Mouse (Mus musculus) forebrain, postnatal 0 days (tissue): Measurements from ENCODE around the gene Cerk. TPM values are rescaled to one million over a fixed set of nuclear protein-coding genes. Genes with fewer than 3 reads are reported as not detected.
A peak's percentile ranks its signal among the peaks of the same experiment; 100 is the strongest.
"Not testable (repeated sequence)": the region's sequence is repeated elsewhere in the genome, so short reads cannot be mapped to it uniquely, and the experiment has no call there.

Experiments
- ATAC-seq: fragments of 200-750 bp; cut with Nextera tagmentation; 2 replicates; pipeline ENCODE4 v1.8.0; 2017; ENCODE audit warnings: mild to moderate bottlenecking, moderate library complexity
- DNase-seq: peaks from one replicate; pipeline ENCODE4 v3.0.0-alpha.2; 2015
- H3K27ac ChIP-seq: fragments of 300-500 bp; sonication (generic); 2 replicates; pipeline ENCODE4 v1.5.1; 2014; ENCODE audit warnings: low read depth, mild to moderate bottlenecking, antibody characterized with exemption, low read length, moderate library complexity, mixed read lengths
- H3K27me3 ChIP-seq: fragments of 300-500 bp; sonication (generic); 2 replicates; pipeline ENCODE4 v1.6.1; 2014; ENCODE audit warnings: mild to moderate bottlenecking, low read length, mixed read lengths; ENCODE audit not compliant: insufficient read depth
- H3K36me3 ChIP-seq: fragments of 300-500 bp; sonication (generic); 2 replicates; pipeline ENCODE4 v1.6.1; 2014; ENCODE audit warnings: mild to moderate bottlenecking, moderate library complexity; ENCODE audit not compliant: insufficient read depth
- H3K4me1 ChIP-seq: fragments of 300-500 bp; sonication (generic); 2 replicates; pipeline ENCODE4 v1.6.1; 2014; ENCODE audit warnings: antibody characterized with exemption; ENCODE audit not compliant: insufficient read depth
- H3K4me2 ChIP-seq: fragments of 300-500 bp; sonication (generic); 2 replicates; pipeline ENCODE4 v1.6.1; 2014; ENCODE audit warnings: low read depth, mild to moderate bottlenecking, moderate library complexity
- H3K4me3 ChIP-seq: fragments of 300-500 bp; sonication (generic); 2 replicates; pipeline ENCODE4 v1.5.1; 2014; ENCODE audit warnings: low read depth, low read length, mixed read lengths
- H3K9ac ChIP-seq: fragments of 300-500 bp; sonication (generic); 2 replicates; pipeline ENCODE4 v1.6.1; 2014; ENCODE audit warnings: mild to moderate bottlenecking
- H3K9me3 ChIP-seq: fragments of 300-500 bp; sonication (generic); 2 replicates; pipeline ENCODE4 v1.6.1; 2016; ENCODE audit warnings: low read length
- CTCF ChIP-seq: sonication (generic); IDR thresholded peaks from 2 replicates; pipeline ENCODE4 v1.5.1; 2016; ENCODE audit warnings: antibody characterized with exemption, control low read depth, low read depth
- WGBS: fragments of 180-500 bp; shearing (Covaris S2); extraction: QIAGEN DNeasy Blood & Tissue Kit; methylation state at CpG from one replicate; pipeline ENCODE4 v1.1.7; 2014; 5-methylcytosine and 5-hydroxymethylcytosine counted together
- polyA plus RNA-seq: library from polyadenylated mRNA; unstranded; fragments of >200 nt; fragmentation: Nextera tagmentation; extraction: Ambion mirVana; gene quantifications from 2 replicates; pipeline ENCODE4 v1.2.1, GENCODE M21; 2015
- total RNA-seq: library from RNA; depleted of rRNA; stranded (reverse); fragments of >200 nt; gene quantifications from 2 replicates; pipeline ENCODE4 v1.2.3, GENCODE M21; 2014

The Cerk gene
- total and polyA plus RNA-seq, 2 experiments from 2014 or later, result 18.0 to 32.9 TPM

GRCm38 (mm10) chr15:86200169-86200568 is 14.2 kb upstream of the Cerk start:
- ATAC-seq, result no peak
- no peaks in the 10 kb centered on the region for H3K27me3 ChIP-seq
- H3K27ac ChIP-seq, result no peak overlapping the region
- TF ChIP-seq CTCF, result no peak
- WGBS, result 38% methylated on average over 4 of the region's 4 CpGs
- no peaks in the 10 kb centered on the region for H3K36me3 ChIP-seq
- H3K4me3 ChIP-seq, result no peak overlapping the region
- H3K4me1 ChIP-seq, result no peaks in the 10 kb centered on the region
- no peaks in the 10 kb centered on the region for H3K9me3 ChIP-seq
- H3K9ac ChIP-seq, result no peak overlapping the region
- no peak for DNase-seq
- no peak overlapping the region for H3K4me2 ChIP-seq

GRCm38 (mm10) chr15:86199482-86199881 is 13.5 kb upstream of the Cerk start:
- ATAC-seq (no peak), DNase-seq (no peak)
- no peak for TF ChIP-seq CTCF
- Histone ChIP-seq H3K27ac (no peak overlapping the region), H3K4me3 (no peak overlapping the region), H3K9ac (no peak overlapping the region), H3K4me1 (no peaks in the 10 kb centered on the region), H3K4me2 (no peak overlapping the region), H3K27me3 (no peaks in the 10 kb centered on the region), H3K36me3 (no peaks in the 10 kb centered on the region), H3K9me3 (no peaks in the 10 kb centered on the region)
- WGBS, result 69% methylated on average over 4 of the region's 4 CpGs

GRCm38 (mm10) chr15:86199052-86199451 is 13.1 kb upstream of the Cerk start:
- no peak for TF ChIP-seq CTCF
- 82% methylated on average over 5 of the region's 5 CpGs for WGBS
- Histone ChIP-seq H3K27me3 (no peaks in the 10 kb centered on the region), H3K9ac (no peak overlapping the region), H3K36me3 (no peaks in the 10 kb centered on the region), H3K4me2 (no peak overlapping the region), H3K4me1 (no peaks in the 10 kb centered on the region), H3K9me3 (no peaks in the 10 kb centered on the region), H3K4me3 (no peak overlapping the region), H3K27ac (no peak overlapping the region)
- DNase-seq, result no peak
- no peak for ATAC-seq

- not testable (repeated sequence) for DNase-seq, H3K4me3 ChIP-seq, H3K4me2 ChIP-seq, H3K9me3 ChIP-seq, H3K36me3 ChIP-seq, H3K4me1 ChIP-seq, H3K9ac ChIP-seq, H3K27ac ChIP-seq, H3K27me3 ChIP-seq
- WGBS, result 79% methylated on average over 55 of the region's 55 CpGs
- peak; percentile 84 for ATAC-seq
These were observed 8.9 kb upstream of the Cerk start for GRCm38 (mm10) chr15:86194676-86195453.

GRCm38 (mm10) chr15:86191933-86192332 is 6.0 kb upstream of the Cerk start:
- no peaks in the 10 kb centered on the region for H3K9me3 ChIP-seq
- no peak for DNase-seq
- no peak for ATAC-seq
- no peak overlapping the region for H3K4me2 ChIP-seq
- H3K36me3 ChIP-seq, result no peaks in the 10 kb centered on the region
- H3K27me3 ChIP-seq, result no peaks in the 10 kb centered on the region
- no peak for TF ChIP-seq CTCF
- H3K27ac ChIP-seq, result no peak overlapping the region
- 85% methylated on average over 3 of the region's 3 CpGs for WGBS
- no peak overlapping the region for H3K9ac ChIP-seq
- no peak overlapping the region for H3K4me3 ChIP-seq
- H3K4me1 ChIP-seq, result no peaks in the 10 kb centered on the region

GRCm38 (mm10) chr15:86191505-86191904 is 5.6 kb upstream of the Cerk start:
- TF ChIP-seq CTCF, result no peak
- Histone ChIP-seq H3K27ac (no peak overlapping the region), H3K27me3 (no peaks in the 10 kb centered on the region), H3K36me3 (no peaks in the 10 kb centered on the region), H3K4me2 (no peak overlapping the region), H3K9me3 (no peaks in the 10 kb centered on the region), H3K9ac (no peak overlapping the region), H3K4me3 (no peak overlapping the region), H3K4me1 (0 out of 2 replicates have a peak, but pooled peaks cover 2% of the 10 kb centered on the region)
- DNase-seq, result no peak
- WGBS, result 70% methylated on average over 1 of the region's 1 CpGs
- no peak for ATAC-seq

- Histone ChIP-seq H3K4me1 (peaks cover 7% of the 10 kb centered on the region; the same call in 1 of the 2 replicates), H3K4me3 (no peak overlapping the region), H3K36me3 (no peaks in the 10 kb centered on the region), H3K4me2 (no peak overlapping the region), H3K9me3 (no peaks in the 10 kb centered on the region), H3K27ac (no peak overlapping the region), H3K27me3 (no peaks in the 10 kb centered on the region), H3K9ac (no peak overlapping the region)
- no peak for DNase-seq
- WGBS, result 82% methylated on average over 3 of the region's 3 CpGs
- TF ChIP-seq CTCF, result no peak
- ATAC-seq, result no peak
These were observed 4.4 kb upstream of the Cerk start for GRCm38 (mm10) chr15:86190387-86190786.
